Mouse (Mus musculus) urinary bladder, postnatal 36 days (tissue): ENCODE measurements at regions not wholly inside any gene's neighbourhood (a gene's known extent, or its start where the extent isn't known, plus 50 kb on each side); places are given as distances from the start of the nearest gene placed in this dataset.

Experiments
- DNase-seq, 2 experiments: peaks; one replicate each; pipeline ENCODE4 v3.0.0; 2022; ENCODE audit warnings: low spot score in 2 of 2, mixed read lengths in 1 of 2

- no peak for DNase-seq
Observed at GRCm38 (mm10) chrX:11486588-11486987, 159.0 kb downstream of the H2al1j start.

DNA sequence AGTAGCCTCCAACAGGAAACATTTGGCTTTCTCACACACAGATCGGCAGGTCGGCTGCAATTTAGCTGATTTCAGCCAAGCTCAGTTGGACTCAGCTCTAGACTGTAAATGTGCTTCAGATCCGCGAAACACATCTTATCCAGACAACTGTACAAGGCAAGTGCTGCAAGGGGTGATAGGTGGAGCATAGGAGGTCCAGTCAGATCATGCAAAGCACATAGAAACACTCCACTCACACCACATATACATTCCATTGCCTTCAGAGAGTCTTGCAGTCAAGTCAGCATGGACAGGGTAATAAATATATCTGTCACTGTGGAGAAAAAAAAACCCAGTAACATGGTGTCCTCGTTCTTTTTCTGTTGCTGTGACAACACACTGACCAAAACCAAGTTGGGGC is 160.3 kb downstream of the H2al1j start:
- no peak for DNase-seq

DNA sequence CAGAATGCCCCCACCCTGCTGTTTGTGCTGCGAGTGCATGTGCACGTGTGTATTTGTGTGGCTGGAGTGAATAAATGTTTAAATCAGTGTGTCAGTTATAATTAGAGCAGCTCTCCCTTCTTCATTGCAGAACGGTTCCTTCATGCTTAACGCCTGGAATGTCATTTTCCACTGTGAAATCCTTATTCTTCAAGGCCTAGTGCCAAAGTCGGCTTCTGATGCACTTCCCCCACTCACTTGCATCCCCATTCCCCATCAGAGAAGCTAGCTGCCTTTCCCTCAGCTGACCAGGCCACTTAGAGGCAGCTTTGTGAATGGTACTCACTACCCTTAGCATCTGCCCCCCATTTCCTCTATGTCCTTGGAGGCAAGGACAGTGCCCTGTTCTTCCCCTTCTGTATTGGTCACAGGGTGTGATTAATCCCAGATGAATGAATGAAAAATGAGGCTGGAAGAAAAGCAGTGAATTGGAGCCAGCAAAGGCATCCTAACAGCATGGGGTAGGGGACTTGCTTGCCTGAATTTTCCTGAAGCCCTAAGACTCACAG is 162.6 kb downstream of the H2al1j start:
- no peak for DNase-seq

DNA sequence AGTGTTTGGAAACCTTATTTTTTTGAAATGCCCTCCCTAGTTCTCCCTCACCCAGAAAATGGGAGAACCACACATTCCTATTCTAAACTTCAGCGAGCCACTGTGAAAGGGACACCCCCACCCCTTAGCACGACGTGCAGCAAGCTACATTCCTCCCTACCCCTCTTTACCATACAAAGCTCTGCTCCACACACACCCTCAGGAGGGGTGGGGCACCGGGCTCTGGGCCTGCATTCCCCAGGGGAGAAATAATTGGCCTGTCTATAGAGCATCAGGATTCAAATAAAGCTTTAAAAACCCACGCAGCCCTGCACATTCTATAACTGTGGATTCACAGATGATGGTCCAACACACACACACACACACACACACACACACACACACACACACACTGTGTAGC is 163.6 kb downstream of the H2al1j start:
- no peak for DNase-seq

- DNase-seq, result no peak
Observed at GRCm38 (mm10) chrX:11491676-11492391, 164.2 kb downstream of the H2al1j start.

DNA sequence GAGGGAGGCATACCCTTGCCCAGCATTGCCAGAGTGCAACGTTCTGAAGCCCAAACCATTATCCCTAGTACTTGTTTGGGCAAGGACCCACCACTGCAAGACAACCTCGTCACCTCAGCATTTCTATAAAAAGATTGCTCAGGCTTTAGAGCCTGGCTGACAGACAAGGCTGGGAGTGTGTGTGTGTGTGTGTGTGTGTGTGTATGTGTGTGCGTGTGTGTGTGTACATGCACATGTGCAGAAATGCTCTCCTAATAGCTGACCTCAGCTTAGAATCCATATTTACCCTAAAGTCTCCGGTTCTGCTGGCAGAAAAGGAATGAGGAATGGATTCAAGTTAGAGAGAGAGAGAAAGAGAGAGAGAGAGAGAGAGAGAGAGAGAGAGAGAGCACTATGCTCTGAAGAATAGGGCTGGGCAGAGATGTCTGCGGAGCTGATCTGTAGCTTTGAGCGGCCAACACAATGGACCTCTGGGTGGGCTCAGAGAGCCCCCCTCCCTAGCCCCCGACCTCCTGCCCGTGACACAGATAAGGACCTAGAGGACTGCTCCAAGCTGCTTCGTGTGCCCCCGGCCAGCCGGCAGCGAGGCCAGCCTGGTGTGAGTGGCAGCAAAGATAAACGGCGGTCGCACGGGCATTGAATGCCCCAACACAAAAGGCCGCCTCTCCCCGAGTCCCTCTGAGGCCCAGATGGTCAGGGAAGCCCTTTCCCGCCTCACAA is 166.1 kb downstream of the H2al1j start:
- DNase-seq, result no peak

GRCm38 (mm10) chrX:11494246-11494630 is 166.6 kb downstream of the H2al1j start:
- no peak for DNase-seq

DNA sequence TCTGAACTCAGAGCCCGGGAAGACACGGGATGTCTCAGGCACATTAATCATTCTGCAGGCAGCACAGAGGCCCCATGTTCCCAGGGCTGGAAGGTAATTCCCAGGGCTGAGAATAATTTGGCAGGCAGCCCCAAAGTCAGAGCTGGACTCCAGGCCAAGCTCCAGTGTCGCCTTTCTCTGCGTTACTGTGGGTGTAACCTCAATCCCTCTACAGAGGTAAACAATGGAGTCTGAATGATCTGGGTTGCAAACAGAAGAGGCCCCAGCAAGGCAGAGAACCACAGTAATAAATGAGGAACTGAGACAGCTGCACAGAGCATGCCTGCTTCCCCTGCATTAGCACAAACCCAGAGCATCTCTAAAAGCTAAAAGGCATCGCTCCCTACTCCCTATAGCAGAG is 184.8 kb downstream of the H2al1j start:
- peak in 1 of 2 experiments; percentile 9 for DNase-seq

DNA sequence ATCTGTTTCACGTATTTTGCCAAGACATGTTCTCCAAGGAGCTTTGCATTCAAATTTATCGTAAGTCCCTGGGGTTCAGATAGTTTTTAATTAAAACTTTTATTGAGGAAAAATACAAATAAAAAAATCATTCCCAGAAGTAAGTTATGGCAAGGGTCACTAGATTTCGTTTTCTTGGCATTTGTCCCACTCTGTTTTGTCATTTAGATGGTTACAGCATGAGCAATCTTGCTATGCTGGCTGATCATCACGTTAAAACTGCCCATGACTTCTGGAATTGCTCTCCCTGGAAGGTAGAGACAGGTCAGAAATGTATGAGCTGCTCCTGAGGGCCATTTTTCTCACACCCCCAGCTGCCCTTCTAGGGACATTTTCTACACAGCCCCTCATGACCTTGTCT is 185.3 kb downstream of the H2al1j start:
- no peak for DNase-seq

GRCm38 (mm10) chrX:11523791-11524190 is 196.2 kb downstream of the H2al1j start:
- no peak for DNase-seq

GRCm38 (mm10) chrX:11525326-11525725 is 197.7 kb downstream of the H2al1j start:
- no peak for DNase-seq

GRCm38 (mm10) chrX:11528589-11528988 is 201.0 kb downstream of the H2al1j start:
- peak; percentile 1 to 38 for DNase-seq

DNA sequence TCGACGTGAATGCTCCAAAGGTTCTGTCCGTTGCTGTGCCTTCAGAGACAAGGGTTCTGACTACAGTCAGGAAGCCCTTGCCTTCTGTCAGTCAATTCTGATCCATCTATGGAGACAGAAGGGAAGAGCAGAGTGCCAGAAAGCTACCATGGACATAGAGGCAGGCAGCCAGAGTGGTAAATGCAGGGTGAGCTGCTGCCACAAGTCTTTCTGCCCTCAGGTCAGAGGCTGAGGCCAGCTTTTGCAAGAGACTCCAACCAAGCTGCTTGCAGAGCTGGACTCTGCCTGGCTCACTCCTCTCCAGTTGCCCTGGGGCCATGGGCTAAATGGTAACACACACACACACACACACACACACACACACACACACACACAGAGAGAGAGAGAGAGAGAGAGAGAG is 201.6 kb downstream of the H2al1j start:
- no peak for DNase-seq

DNA sequence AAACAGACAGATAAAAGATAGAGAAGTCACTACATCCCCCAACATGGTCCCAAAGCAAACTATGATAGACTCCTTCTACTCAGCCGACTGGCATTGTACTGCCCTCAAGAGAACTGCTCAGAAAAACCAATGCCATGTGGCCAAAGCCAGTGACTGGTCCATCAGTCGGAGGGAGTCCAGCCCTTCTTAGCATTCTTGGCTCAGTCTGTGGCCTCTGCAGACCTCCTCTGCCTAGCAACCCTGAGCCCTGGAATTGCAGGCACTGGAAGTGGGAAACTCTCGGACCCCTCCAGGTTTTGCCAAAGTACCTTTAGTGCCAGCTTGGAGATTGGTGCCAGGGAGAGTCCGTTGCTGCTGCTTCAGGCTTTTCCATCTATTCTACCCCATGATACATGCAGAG is 205.2 kb downstream of the H2al1j start:
- no peak for DNase-seq

GRCm38 (mm10) chrX:11533871-11534270 is 206.2 kb downstream of the H2al1j start:
- no peak for DNase-seq

- no peak for DNase-seq
Observed at GRCm38 (mm10) chrX:11541011-11541410, 213.4 kb downstream of the H2al1j start.

- DNase-seq, result no peak
Observed at GRCm38 (mm10) chrX:11550164-11550851, 222.7 kb downstream of the H2al1j start.

GRCm38 (mm10) chrX:11552177-11552576 is 224.6 kb downstream of the H2al1j start:
- no peak for DNase-seq

DNA sequence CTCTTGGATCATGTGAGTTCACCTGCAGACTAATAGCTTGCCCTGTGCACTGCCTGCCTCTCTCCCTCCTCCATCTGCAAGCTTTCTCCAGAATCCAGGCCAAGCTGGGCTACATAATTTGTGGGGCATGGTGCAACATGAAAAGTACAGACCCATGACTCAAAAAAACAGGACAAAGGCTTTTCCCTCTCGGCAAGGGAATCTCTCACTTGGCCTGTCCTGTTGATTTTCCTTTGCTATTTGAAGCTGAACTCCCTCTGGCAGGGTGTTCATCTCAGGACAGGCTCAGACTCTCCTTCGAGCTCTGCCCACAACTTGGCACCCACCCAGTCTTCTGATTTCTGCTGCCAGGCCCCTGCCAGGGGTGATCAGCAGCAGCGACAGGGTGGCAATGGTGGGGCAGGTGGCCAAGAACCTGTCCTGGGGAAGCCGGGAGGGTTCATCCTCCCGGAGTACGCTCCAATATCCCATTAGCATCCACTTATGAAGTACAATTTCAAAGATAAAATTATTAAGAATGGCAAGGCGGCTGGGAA is 227.5 kb downstream of the H2al1j start:
- DNase-seq, result peak in 1 of 2 experiments; percentile 8

DNA sequence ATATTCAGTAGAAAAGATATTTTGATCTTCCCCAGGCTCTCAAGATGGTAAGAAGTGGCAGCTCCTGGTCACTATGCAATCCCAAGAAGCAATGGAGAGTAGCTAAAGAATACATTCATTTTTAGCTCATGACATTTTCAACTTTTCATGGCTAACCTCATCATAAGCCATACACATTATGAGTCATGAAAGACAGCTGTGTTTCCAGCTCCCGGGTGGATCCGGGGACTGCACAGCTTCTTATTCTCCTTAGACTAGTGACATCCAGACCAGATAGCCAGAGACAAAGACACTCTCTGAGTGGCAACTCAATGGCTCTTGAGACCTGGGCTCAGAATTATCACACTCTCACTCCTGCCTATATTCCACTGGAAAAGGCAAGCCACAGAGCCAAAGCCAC is 230.6 kb downstream of the H2al1j start:
- no peak for DNase-seq

- no peak for DNase-seq
Observed at GRCm38 (mm10) chrX:11560550-11561276, 233.1 kb downstream of the H2al1j start.

- no peak for DNase-seq
Observed at GRCm38 (mm10) chrX:11565888-11566287, 238.3 kb downstream of the H2al1j start.
